Mouse (Mus musculus) neural tube, embryonic 15.5 days (tissue): ENCODE data around the gene Olfr281. TPM values are rescaled to one million over a fixed set of nuclear protein-coding genes. Genes with fewer than 3 reads are reported as not detected.

ENCODE experiments used
- ATAC-seq: fragments of 200-750 bp; cut with Nextera tagmentation; 2 replicates; pipeline ENCODE4 v1.8.0; 2017; ENCODE audit warnings: mild to moderate bottlenecking, moderate TSS enrichment, moderate library complexity; ENCODE audit not compliant: low FRiP score
- H3K27ac ChIP-seq: fragments of 300-500 bp; sonication (generic); replicated peaks from 2 replicates; pipeline ENCODE4 v1.5.1; 2015; ENCODE audit warnings: mild to moderate bottlenecking, inconsistent platforms
- H3K27me3 ChIP-seq: fragments of 300-500 bp; sonication (generic); replicated peaks from 2 replicates; pipeline ENCODE4 v1.6.1; 2015; ENCODE audit warnings: inconsistent platforms
- H3K36me3 ChIP-seq: fragments of 300-500 bp; sonication (generic); 2 replicates; pipeline ENCODE4 v1.6.1; 2015; ENCODE audit warnings: inconsistent platforms
- H3K4me1 ChIP-seq: fragments of 300-500 bp; sonication (generic); 2 replicates; pipeline ENCODE4 v1.6.1; 2015; ENCODE audit warnings: inconsistent platforms
- H3K4me2 ChIP-seq: fragments of 300-500 bp; sonication (generic); 2 replicates; pipeline ENCODE4 v1.6.1; 2015; ENCODE audit warnings: inconsistent platforms, mild to moderate bottlenecking, moderate library complexity
- H3K4me3 ChIP-seq: fragments of 300-500 bp; sonication (generic); replicated peaks from 2 replicates; pipeline ENCODE4 v1.5.1; 2015; ENCODE audit warnings: mild to moderate bottlenecking, inconsistent platforms
- H3K9ac ChIP-seq: fragments of 300-500 bp; sonication (generic); replicated peaks from 2 replicates; pipeline ENCODE4 v1.6.1; 2015; ENCODE audit warnings: mild to moderate bottlenecking, inconsistent platforms
- H3K9me3 ChIP-seq: fragments of 300-500 bp; sonication (generic); replicated peaks from 2 replicates; pipeline ENCODE4 v1.6.1; 2016; ENCODE audit warnings: inconsistent platforms
- WGBS: fragments of 180-500 bp; shearing (Covaris S2); methylation state at CpG from one replicate; pipeline ENCODE4 v1.1.7; 2015; ENCODE audit warnings: mixed read lengths; 5-methylcytosine and 5-hydroxymethylcytosine counted together
- polyA plus RNA-seq: library from polyadenylated mRNA; unstranded; fragments of >200 nt; fragmentation: Nextera tagmentation; extraction: Ambion mirVana; gene quantifications from 2 replicates; pipeline ENCODE4 v1.2.1, GENCODE M21; 2015

Gene Olfr281
- polyA plus RNA-seq, 1 experiment from 2014 or later, result not detected

DNA sequence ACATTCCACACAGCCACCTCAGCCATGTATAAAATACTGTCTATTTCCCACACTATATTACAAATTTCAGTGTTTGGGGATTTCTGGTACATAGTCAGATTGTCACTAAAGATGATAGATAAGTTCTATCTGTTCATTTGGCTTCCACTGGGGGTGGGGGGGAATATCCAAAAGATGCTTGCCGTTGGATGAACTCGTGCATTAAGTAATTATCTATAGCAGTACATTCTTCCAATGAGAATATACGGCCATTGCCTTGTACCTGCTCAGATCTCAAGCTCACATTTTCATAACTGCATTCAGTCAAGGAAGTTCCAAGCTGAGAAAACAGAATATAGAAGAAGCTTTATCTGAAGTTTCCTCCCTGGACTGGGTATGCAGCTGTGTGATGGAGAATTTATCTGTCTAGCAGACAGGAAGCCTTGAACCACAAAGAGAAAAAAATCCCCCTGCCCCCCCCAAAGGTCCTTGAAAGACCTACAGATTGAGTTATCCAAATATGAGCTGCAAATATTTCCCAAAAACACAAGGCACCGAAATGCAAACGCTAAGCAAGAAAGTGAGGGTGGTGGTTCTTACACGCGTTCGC is 34.1 kb downstream of the Olfr281 start:
- H3K9me3 ChIP-seq, result no peaks in the 10 kb centered on the region
- H3K4me3 ChIP-seq, result no peak overlapping the region
- no peak overlapping the region for H3K27ac ChIP-seq
- no peak overlapping the region for H3K4me2 ChIP-seq
- 94% methylated on average over 8 of the region's 8 CpGs for WGBS
- no peak for ATAC-seq
- H3K4me1 ChIP-seq, result no peaks in the 10 kb centered on the region
- H3K9ac ChIP-seq, result no peak overlapping the region
- H3K27me3 ChIP-seq, result no peaks in the 10 kb centered on the region
- H3K36me3 ChIP-seq, result no peaks in the 10 kb centered on the region

DNA sequence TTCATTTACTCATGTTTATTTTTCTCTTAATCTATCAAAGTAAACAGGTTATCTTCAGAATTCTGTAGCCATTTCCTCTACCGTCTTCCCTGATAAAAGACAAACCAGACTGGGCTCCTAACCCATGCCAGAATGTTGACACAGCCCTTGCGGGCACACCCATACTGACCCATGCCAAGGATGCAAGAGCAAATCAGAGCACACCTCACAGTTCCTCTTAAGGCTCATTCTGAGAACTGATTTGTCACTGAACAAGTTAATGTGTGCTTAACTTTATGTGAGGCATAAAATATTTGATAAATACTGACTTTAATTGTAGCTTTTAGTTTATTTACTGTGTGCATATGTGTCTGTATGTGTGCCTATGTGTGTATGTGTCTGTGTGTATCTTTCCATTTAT is 38.9 kb downstream of the Olfr281 start:
- Histone ChIP-seq H3K4me2 (no peak overlapping the region), H3K9ac (no peak overlapping the region), H3K27me3 (no peaks in the 10 kb centered on the region), H3K9me3 (no peaks in the 10 kb centered on the region), H3K4me3 (no peak overlapping the region), H3K36me3 (no peaks in the 10 kb centered on the region), H3K27ac (no peak overlapping the region), H3K4me1 (no peaks in the 10 kb centered on the region)
- WGBS, result 87% methylated on average over 2 of the region's 2 CpGs
- ATAC-seq, result no peak

DNA sequence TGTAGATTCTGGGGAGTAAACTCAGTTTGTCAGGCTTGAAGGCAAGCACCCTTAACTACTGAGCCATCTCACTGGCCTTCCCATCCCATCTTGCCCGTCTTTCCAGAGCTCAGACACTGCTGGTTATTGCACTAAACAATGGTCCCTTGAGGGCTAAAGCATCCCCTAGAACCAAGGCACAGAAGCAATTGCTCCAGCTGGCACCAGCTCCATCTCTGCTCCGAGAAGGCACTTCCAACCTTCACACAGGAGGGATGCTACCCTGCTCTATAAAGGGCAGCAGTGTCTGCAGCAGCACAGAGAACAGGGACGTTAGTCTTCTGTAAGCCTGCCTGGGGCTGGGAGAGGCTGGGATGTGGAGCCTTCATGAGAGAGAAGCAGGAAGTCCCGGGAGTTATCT is 39.7 kb downstream of the Olfr281 start, which contains the start of gene Olfr279:
TSS of gene Olfr279 (plus strand) at position 301 of the 400 bp plus-strand sequence.
- no peaks in the 10 kb centered on the region for H3K9me3 ChIP-seq
- ATAC-seq, result no peak
- no peak within 1 kb of the TSS for H3K4me2 ChIP-seq
- no peaks in the 10 kb centered on the region for H3K4me1 ChIP-seq
- H3K27me3 ChIP-seq, result no peaks in the 10 kb centered on the region
- no peak within 1 kb of the TSS for H3K27ac ChIP-seq
- H3K9ac ChIP-seq, result no peak within 1 kb of the TSS
- H3K4me3 ChIP-seq, result no peak within 1 kb of the TSS
- H3K36me3 ChIP-seq, result no peaks in the 10 kb centered on the region
- WGBS, result 58% methylated on average over 4 of the region's 4 CpGs

DNA sequence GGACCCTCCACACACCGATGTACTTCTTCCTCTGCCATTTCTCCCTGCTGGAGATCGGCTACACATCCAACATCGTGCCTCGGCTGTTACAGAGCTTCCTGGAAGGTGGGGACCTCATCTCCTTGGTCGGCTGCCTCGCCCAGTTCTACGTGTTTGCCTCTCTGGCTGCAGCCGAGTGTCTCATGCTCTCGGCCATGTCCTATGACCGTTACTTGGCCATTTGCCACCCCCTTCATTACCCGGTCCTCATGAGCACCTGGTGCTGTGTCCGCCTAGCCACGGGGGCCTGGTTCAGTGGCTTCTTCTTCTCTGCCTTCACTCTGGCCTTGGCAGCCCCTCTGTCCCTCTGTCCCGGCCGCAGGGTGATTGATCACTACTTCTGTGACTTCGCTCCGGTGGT is 45.2 kb downstream of the Olfr281 start:
- ATAC-seq, result no peak
- 92% methylated on average over 17 of the region's 17 CpGs for WGBS
- Histone ChIP-seq H3K4me3 (no peak overlapping the region), H3K27me3 (no peaks in the 10 kb centered on the region), H3K9me3 (no peaks in the 10 kb centered on the region), H3K4me1 (no peaks in the 10 kb centered on the region), H3K36me3 (no peaks in the 10 kb centered on the region), H3K4me2 (no peak overlapping the region), H3K27ac (no peak overlapping the region), H3K9ac (no peak overlapping the region)

DNA sequence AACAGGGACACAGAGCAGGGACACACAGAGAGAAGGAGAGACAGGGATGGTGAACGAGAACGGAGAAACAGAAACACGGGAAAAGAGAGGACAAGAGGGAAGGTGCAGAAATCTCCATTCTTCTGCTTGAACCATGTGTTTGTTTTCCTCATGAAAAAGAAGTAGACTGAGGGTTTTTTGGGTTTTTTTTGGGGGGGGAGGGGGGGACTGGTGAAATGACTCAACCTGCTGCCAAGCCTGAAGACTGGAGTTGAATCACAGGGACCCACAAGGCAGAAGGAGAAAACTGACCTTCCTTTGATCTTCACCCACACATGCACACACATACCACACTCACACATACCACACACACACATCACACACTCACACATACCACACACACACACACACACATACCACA is 50.9 kb downstream of the Olfr281 start:
- 88% methylated on average over 3 of the region's 3 CpGs for WGBS
- H3K36me3 ChIP-seq, result no peaks in the 10 kb centered on the region

DNA sequence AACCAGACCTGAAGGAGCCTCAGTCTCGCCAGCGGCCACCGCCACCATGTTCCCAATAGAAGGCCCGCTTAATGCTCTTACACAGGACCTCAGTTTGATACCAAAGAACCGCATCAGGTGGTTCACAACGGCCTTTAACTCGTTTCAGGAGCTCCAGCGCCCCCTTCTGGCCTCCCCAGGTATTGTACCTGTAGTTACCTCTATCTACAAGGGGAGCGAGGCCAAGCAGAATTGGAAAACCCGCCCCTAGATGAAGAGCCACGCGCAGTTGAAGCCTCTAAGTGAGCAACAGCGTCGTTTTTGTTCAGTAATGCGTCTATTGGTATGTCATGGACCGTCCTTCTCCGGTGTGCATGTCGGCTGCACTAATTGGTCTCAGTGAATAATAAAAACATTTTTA is 52.1 kb downstream of the Olfr281 start:
- H3K36me3 ChIP-seq, result no peaks in the 10 kb centered on the region
- no peak overlapping the region; the same call in 1 of the 2 replicates for H3K4me2 ChIP-seq

More for the DNA sequence above, 50.9 kb downstream of the Olfr281 start:
- Histone ChIP-seq H3K4me3 (no peak overlapping the region), H3K27me3 (no peaks in the 10 kb centered on the region), H3K9ac (no peak overlapping the region), H3K4me1 (peaks cover 2% of the 10 kb centered on the region), H3K27ac (no peak overlapping the region), H3K4me2 (no peak overlapping the region), H3K9me3 (no peaks in the 10 kb centered on the region)
- no peak for ATAC-seq

DNA sequence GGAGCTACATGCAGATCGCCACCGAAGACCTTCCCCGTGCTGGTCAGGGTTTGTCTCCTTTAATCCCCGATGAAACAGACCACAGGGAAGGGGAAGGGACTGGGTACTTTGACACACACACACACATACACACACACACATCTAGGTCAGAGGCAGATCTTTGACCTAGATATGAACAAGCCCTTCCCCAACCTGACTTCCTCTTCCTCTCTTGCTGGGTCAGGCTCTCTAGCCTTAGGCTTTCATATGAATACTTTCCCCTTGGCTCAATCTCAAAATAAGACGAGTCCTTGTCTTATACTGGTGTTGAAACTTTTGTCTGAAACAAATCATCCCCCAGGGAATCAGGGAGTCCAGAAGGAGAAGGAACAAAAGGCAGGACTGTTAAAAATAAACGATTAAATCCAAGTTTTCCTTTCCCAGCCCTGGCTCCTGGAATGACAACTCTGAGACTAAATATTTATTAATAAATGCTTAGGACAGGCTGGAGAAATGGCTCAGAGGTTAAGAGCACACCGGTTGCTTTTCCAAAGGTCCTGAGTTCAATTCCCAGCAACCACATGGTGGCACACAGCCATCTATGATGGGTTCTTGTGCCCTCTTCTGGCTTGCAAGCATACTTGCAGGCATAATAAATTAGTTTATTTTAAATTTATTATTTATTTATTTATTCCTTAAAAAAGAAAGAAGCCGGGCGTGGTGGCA is 54.0 kb downstream of the Olfr281 start:
- no peaks in the 10 kb centered on the region for H3K36me3 ChIP-seq

More for the DNA sequence above, 52.1 kb downstream of the Olfr281 start:
- H3K9me3 ChIP-seq, result no peaks in the 10 kb centered on the region
- no peak for ATAC-seq
- H3K4me1 ChIP-seq, result peaks cover 2% of the 10 kb centered on the region
- H3K27ac ChIP-seq, result no peak overlapping the region
- H3K4me3 ChIP-seq, result no peak overlapping the region
- 10% methylated on average over 18 of the region's 18 CpGs for whole genome bisulfite sequencing
- H3K27me3 ChIP-seq, result no peaks in the 10 kb centered on the region
- H3K9ac ChIP-seq, result no peak overlapping the region

DNA sequence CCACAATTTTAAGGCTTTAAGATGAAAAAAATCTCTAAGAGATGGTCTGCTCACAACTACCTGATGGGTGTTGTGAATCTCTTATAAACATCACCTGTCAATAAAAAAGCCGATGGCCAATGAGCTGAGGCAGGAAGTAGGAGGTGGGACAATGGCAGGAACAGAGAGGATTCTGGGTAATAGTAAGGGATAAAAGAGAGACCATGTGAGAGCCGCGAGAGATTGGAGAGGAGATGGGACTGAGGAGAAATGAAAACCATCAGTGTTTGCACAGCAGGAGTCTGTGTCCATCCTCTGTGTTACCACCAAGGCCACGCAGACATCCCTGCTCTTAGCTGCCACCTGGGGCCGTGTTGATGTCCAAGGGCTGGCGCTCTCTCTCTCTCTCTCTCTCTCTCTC is 54.9 kb downstream of the Olfr281 start:
- no peak overlapping the region for H3K9ac ChIP-seq
- H3K4me2 ChIP-seq, result no peak overlapping the region
- 90% methylated on average over 6 of the region's 6 CpGs for WGBS

More for the DNA sequence above, 54.0 kb downstream of the Olfr281 start:
- Histone ChIP-seq H3K9ac (no peak overlapping the region), H3K27me3 (no peaks in the 10 kb centered on the region), H3K4me1 (peaks cover 9% of the 10 kb centered on the region), H3K9me3 (no peaks in the 10 kb centered on the region), H3K4me3 (no peak overlapping the region), H3K4me2 (no peak overlapping the region), H3K27ac (no peak overlapping the region)
- no peak for ATAC-seq
- 88% methylated on average over 9 of the region's 9 CpGs for WGBS

DNA sequence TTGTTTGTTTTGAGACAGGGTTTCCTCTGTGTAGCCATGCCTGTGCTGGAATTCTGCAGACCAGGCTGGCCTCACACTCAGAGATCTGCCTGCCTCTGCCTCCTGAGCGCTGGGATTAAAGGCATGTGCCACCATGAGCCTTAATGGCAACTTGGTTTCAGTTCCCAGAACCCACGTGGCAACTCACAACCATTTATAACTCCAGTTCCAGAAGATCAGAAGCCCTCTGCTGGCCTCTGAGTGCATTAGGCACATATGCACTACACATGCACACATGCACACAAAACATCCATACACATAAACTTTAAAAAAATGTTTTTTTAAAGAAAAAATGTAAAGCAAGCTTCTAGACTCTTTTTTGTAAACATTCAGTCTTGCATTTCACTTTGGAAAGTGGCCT is 57.0 kb downstream of the Olfr281 start:
- H3K9me3 ChIP-seq, result no peaks in the 10 kb centered on the region
- H3K36me3 ChIP-seq, result no peaks in the 10 kb centered on the region
- peaks cover 9% of the 10 kb centered on the region for H3K4me1 ChIP-seq
- no peak overlapping the region for H3K4me3 ChIP-seq
- H3K27me3 ChIP-seq, result no peaks in the 10 kb centered on the region
- H3K4me2 ChIP-seq, result no peak overlapping the region
- H3K9ac ChIP-seq, result no peak overlapping the region
- ATAC-seq, result no peak
- 58% methylated on average over 2 of the region's 2 CpGs for WGBS
- no peak overlapping the region for H3K27ac ChIP-seq

More for the DNA sequence above, 54.9 kb downstream of the Olfr281 start:
- no peaks in the 10 kb centered on the region for H3K9me3 ChIP-seq
- ATAC-seq, result no peak
- H3K36me3 ChIP-seq, result no peaks in the 10 kb centered on the region
- H3K27me3 ChIP-seq, result no peaks in the 10 kb centered on the region
- H3K4me3 ChIP-seq, result no peak overlapping the region
- H3K4me1 ChIP-seq, result peaks cover 9% of the 10 kb centered on the region
- no peak overlapping the region for H3K27ac ChIP-seq

Other genes with a start within 250 kb of the Olfr281 start
- gene Gm44579, start 231.6 kb upstream of the Olfr281 start, polyA plus RNA-seq, result 0.13 TPM in 1 of 2 replicates, not detected in the other
- 0.35 and 0.46 TPM in 2 replicates for gene Olfr287, start 231.5 kb upstream of the Olfr281 start, polyA plus RNA-seq
- 0.06 TPM in 1 of 2 replicates, not detected in the other for gene Olfr286, start 218.1 kb upstream of the Olfr281 start, polyA plus RNA-seq
- gene H1fnt, start 195.3 kb upstream of the Olfr281 start, polyA plus RNA-seq, result not detected in 2 replicates
- 10.3 and 11.6 TPM in 2 replicates for gene Zfp641, start 156.4 kb upstream of the Olfr281 start, polyA plus RNA-seq
- gene Olfr285, start 135.2 kb upstream of the Olfr281 start, polyA plus RNA-seq, result not detected in 2 replicates
- gene Olfr284, start 111.6 kb upstream of the Olfr281 start, polyA plus RNA-seq, result not detected in 2 replicates
- not detected in 2 replicates for gene Olfr283, start 71.6 kb upstream of the Olfr281 start, polyA plus RNA-seq
- not detected in 2 replicates for gene Olfr282, start 21.4 kb upstream of the Olfr281 start, polyA plus RNA-seq
- gene OR5BS1P, start 17.3 kb downstream of the Olfr281 start, polyA plus RNA-seq, result not detected in 2 replicates
- not detected in 2 replicates for gene Lalba, start 30.1 kb downstream of the Olfr281 start, polyA plus RNA-seq
- gene Olfr279, start 39.8 kb downstream of the Olfr281 start, polyA plus RNA-seq, result not detected in 2 replicates
- 102 and 104 TPM in 2 replicates for gene Kansl2, start 81.7 kb downstream of the Olfr281 start, polyA plus RNA-seq
- gene Ccnt1, start 118.3 kb downstream of the Olfr281 start, polyA plus RNA-seq, result 58.6 and 62.8 TPM in 2 replicates
- gene 4930415O20Rik, start 118.4 kb downstream of the Olfr281 start, polyA plus RNA-seq, result not detected in 2 replicates
- gene Adcy6, start 157.5 kb downstream of the Olfr281 start, polyA plus RNA-seq, result 10.4 and 10.8 TPM in 2 replicates
- gene Cacnb3, start 178.3 kb downstream of the Olfr281 start, polyA plus RNA-seq, result 108 and 128 TPM in 2 replicates
- gene Ddx23, start 210.3 kb downstream of the Olfr281 start, polyA plus RNA-seq, result 20.6 and 21.0 TPM in 2 replicates
- 9.4 and 11.3 TPM in 2 replicates for gene Rnd1, start 224.9 kb downstream of the Olfr281 start, polyA plus RNA-seq